Mouse (Mus musculus): Measurements from ENCODE around the gene Cldn18. TPM values are rescaled to one million over a fixed set of nuclear protein-coding genes. Genes with fewer than 3 reads are reported as not detected.

Cldn18 gene
- total RNA-seq (2022), result not detected

- no peak for DNase-seq
These were observed at the start of gene Cldn18 for GRCm38 (mm10) chr9:99717134-99717533. Cldn18 (minus strand) TSS chr9:99717267.

GRCm38 (mm10) chr9:99763530-99763929 lies 46.5 kb upstream of the Cldn18 start:
- no peak for DNase-seq

- DNase-seq, result no peak
These were observed 33.2 kb upstream of the Cldn18 start for GRCm38 (mm10) chr9:99750272-99750671.

GRCm38 (mm10) chr9:99748279-99748678 lies 31.2 kb upstream of the Cldn18 start:
- DNase-seq, result no peak

GRCm38 (mm10) chr9:99747731-99748130 lies 30.7 kb upstream of the Cldn18 start:
- DNase-seq, result no peak

GRCm38 (mm10) chr9:99744548-99744947 lies 27.5 kb upstream of the Cldn18 start:
- no peak for DNase-seq

GRCm38 (mm10) chr9:99729943-99730646 lies 13.0 kb upstream of the Cldn18 start:
- no peak for DNase-seq

- DNase-seq, result no peak
These were observed 10.8 kb upstream of the Cldn18 start for GRCm38 (mm10) chr9:99727819-99728218.

- DNase-seq, result no peak
These were observed 8.2 kb upstream of the Cldn18 start for GRCm38 (mm10) chr9:99725278-99725677.

- DNase-seq, result no peak
These were observed 2.9 kb upstream of the Cldn18 start for GRCm38 (mm10) chr9:99720011-99720410.

GRCm38 (mm10) chr9:99710297-99710696 lies 6.8 kb downstream of the Cldn18 start:
- no peak for DNase-seq

- no peak for DNase-seq
These were observed 7.3 kb downstream of the Cldn18 start for GRCm38 (mm10) chr9:99709588-99710248.

GRCm38 (mm10) chr9:99707425-99708126 lies 9.5 kb downstream of the Cldn18 start:
- DNase-seq, result no peak

- DNase-seq, result no peak
These were observed 10.8 kb downstream of the Cldn18 start for GRCm38 (mm10) chr9:99706264-99706663.

GRCm38 (mm10) chr9:99703711-99704110 lies 13.4 kb downstream of the Cldn18 start:
- DNase-seq, result no peak

GRCm38 (mm10) chr9:99702215-99702614 lies 14.9 kb downstream of the Cldn18 start:
- no peak for DNase-seq

- no peak for DNase-seq
These were observed 15.9 kb downstream of the Cldn18 start for GRCm38 (mm10) chr9:99701187-99701586.

GRCm38 (mm10) chr9:99699752-99700389 lies 17.2 kb downstream of the Cldn18 start:
- DNase-seq, result no peak

- no peak for DNase-seq
These were observed 22.1 kb downstream of the Cldn18 start for GRCm38 (mm10) chr9:99694961-99695360.

- DNase-seq, result no peak
These were observed 26.7 kb downstream of the Cldn18 start for GRCm38 (mm10) chr9:99690386-99690785.

GRCm38 (mm10) chr9:99689796-99690195 lies 27.3 kb downstream of the Cldn18 start:
- DNase-seq, result no peak

GRCm38 (mm10) chr9:99685536-99686231 lies 31.4 kb downstream of the Cldn18 start:
- DNase-seq, result no peak

All from adrenal gland, adult 8-10 months (tissue).